Mouse (Mus musculus) kidney, postnatal 0 days (tissue): ENCODE results near the gene Fahd1. TPM values are rescaled to one million over a fixed set of nuclear protein-coding genes. Genes with fewer than 3 reads are reported as not detected.

Experiments
- ATAC-seq: fragments of 200-750 bp; cut with Nextera tagmentation; replicated peaks from 2 replicates; pipeline ENCODE4 v1.8.0; 2017; ENCODE audit warnings: low read depth, moderate number of reproducible peaks, moderate TSS enrichment, moderate library complexity; ENCODE audit not compliant: low FRiP score
- DNase-seq: peaks from one replicate; pipeline ENCODE4 v3.0.0-alpha.2; 2016; ENCODE audit warnings: low spot score
- H3K27ac ChIP-seq: fragments of 300-500 bp; sonication (generic); 2 replicates; pipeline ENCODE4 v1.5.1; 2014; ENCODE audit warnings: mild to moderate bottlenecking
- H3K27me3 ChIP-seq: fragments of 300-500 bp; sonication (generic); 2 replicates; pipeline ENCODE4 v1.6.1; 2014; ENCODE audit warnings: low read length, mixed read lengths; ENCODE audit not compliant: insufficient read depth
- H3K36me3 ChIP-seq: fragments of 300-500 bp; sonication (generic); 2 replicates; pipeline ENCODE4 v1.6.1; 2014; ENCODE audit warnings: low read length, mixed read lengths; ENCODE audit not compliant: insufficient read depth
- H3K4me1 ChIP-seq: fragments of 300-500 bp; sonication (generic); replicated peaks from 2 replicates; pipeline ENCODE4 v1.6.1; 2014; ENCODE audit warnings: antibody characterized with exemption, low read length, mixed read lengths; ENCODE audit not compliant: insufficient read depth
- H3K4me2 ChIP-seq: fragments of 300-500 bp; sonication (generic); 2 replicates; pipeline ENCODE4 v1.6.1; 2014; ENCODE audit warnings: mild to moderate bottlenecking, low read length, moderate library complexity, mixed read lengths
- H3K4me3 ChIP-seq: fragments of 300-500 bp; sonication (generic); replicated peaks from 2 replicates; pipeline ENCODE4 v1.5.1; 2014; ENCODE audit warnings: low read depth, low read length
- H3K9ac ChIP-seq: fragments of 300-500 bp; sonication (generic); 2 replicates; pipeline ENCODE4 v1.6.1; 2014; ENCODE audit warnings: low read depth, low read length
- H3K9me3 ChIP-seq: fragments of 300-500 bp; sonication (generic); replicated peaks from 2 replicates; pipeline ENCODE4 v1.6.1; 2016; ENCODE audit warnings: low read length, inconsistent platforms, mixed read lengths
- CTCF ChIP-seq: IDR thresholded peaks from 2 replicates; pipeline ENCODE4 v1.5.1; 2016; ENCODE audit warnings: antibody characterized with exemption, low read depth, mild to moderate bottlenecking, moderate library complexity
- WGBS: fragments of 180-500 bp; shearing (Covaris S2); extraction: QIAGEN DNeasy Blood & Tissue Kit; methylation state at CpG from one replicate; pipeline ENCODE4 v1.1.7; 2014; 5-methylcytosine and 5-hydroxymethylcytosine counted together
- polyA plus RNA-seq: library from polyadenylated mRNA; unstranded; fragments of >200 nt; fragmentation: Nextera tagmentation; extraction: Ambion mirVana; gene quantifications from 2 replicates; pipeline ENCODE4 v1.2.1, GENCODE M21; 2015

Gene Fahd1
- polyA plus RNA-seq, 1 experiment from 2014 or later = 88.0 TPM

DNA sequence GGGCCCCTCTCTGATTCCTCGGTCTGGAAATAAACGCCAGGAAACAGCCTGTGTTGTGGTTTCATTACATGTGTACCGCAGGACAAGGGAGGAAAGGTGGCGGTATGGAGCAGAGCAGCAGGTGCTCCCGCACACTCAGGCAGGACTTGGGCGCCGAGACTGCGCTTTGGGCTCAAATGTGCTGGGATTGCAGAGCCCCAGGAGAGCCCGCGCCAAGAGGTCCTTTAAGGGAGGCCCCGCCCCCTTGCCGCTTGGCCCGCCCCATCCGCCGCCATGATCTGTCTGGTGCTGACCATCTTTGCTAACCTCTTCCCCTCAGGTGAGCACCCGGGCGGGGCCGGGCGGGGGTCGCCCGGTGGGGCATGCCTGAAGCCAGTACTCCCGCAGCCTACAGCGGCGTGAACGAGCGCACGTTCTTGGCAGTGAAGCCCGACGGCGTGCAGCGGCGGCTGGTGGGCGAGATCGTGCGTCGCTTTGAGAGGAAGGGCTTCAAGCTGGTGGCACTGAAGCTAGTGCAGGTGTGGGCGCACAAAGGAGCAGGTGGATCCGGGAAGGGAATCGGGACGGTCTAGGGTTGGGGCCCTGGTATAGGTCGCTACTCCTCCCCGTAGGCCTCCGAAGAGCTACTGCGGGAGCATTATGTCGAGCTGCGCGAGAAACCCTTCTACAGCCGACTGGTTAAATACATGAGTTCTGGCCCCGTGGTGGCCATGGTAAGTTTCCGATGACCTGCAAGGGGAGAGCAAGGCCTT lies 46.3 kb upstream of the Fahd1 start, which contains the start of gene Nme3:
Gene Nme3, plus strand, starts transcription at position 260 of the 752 bp plus-strand sequence.
- peak within 1 kb of the TSS; percentile 93 for H3K9ac ChIP-seq
- WGBS = 1% methylated on average over 49 of the region's 50 CpGs
- peak within 1 kb of the TSS; percentile 89 for H3K27ac ChIP-seq
- TF ChIP-seq CTCF = peak; percentile 26; the same call in 1 of the 2 replicates
- peak within 1 kb of the TSS; percentile 95 for H3K4me2 ChIP-seq
- ATAC-seq (peak; percentile 67), DNase-seq (peak; percentile 86)
- H3K9me3 ChIP-seq = no peaks in the 10 kb centered on the region
- peaks cover 6% of the 10 kb centered on the region; the same call in 1 of the 2 replicates for H3K4me1 ChIP-seq
- peaks cover 48% of the 10 kb centered on the region for H3K36me3 ChIP-seq
- peak within 1 kb of the TSS; percentile 86 for H3K4me3 ChIP-seq
- no peaks in the 10 kb centered on the region for H3K27me3 ChIP-seq

DNA sequence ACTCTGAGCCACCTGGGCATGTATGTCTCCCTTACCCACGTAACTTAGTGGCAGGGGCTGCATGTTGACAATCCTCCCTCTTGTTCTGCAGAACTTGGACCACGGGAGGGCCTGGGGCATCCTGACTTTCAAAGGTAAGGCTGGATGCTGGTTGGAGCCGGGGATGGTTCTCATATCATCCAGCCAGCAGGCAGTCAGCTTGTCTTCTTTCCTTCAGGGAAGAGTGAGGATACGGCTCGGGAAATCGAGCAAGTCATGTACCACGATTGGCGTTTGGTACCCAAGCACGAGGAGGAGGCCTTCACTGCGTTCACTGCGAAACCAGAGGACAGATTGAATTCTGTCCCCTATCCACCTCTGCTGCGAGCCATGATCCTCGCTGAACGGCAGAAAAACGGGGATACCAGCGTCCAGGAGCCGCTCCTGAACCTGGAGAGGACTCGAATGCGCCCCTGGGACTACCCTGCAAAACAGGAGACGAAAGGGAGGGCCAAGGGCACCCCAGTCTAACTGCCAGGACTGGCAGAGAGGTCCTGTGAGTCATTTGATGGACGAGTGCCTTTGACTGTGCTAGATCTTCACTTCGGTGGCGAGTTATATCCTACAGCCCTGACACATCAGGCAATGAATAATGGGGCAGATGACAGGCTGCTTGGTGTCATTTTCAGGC lies 45.5 kb upstream of the Fahd1 start:
- DNase-seq (no peak), ATAC-seq (no peak; the same call in 1 of the 2 replicates)
- H3K9ac ChIP-seq = peak overlapping the region; percentile 93
- H3K27ac ChIP-seq = peak overlapping the region; percentile 89
- no peaks in the 10 kb centered on the region for H3K27me3 ChIP-seq
- H3K36me3 ChIP-seq = peaks cover 47% of the 10 kb centered on the region
- peak overlapping the region; percentile 95 for H3K4me2 ChIP-seq
- TF ChIP-seq CTCF = no peak
- peaks cover 6% of the 10 kb centered on the region; the same call in 1 of the 2 replicates for H3K4me1 ChIP-seq
- no peaks in the 10 kb centered on the region for H3K9me3 ChIP-seq
- WGBS = 6% methylated on average over 23 of the region's 23 CpGs
- peak overlapping the region; percentile 86 for H3K4me3 ChIP-seq

DNA sequence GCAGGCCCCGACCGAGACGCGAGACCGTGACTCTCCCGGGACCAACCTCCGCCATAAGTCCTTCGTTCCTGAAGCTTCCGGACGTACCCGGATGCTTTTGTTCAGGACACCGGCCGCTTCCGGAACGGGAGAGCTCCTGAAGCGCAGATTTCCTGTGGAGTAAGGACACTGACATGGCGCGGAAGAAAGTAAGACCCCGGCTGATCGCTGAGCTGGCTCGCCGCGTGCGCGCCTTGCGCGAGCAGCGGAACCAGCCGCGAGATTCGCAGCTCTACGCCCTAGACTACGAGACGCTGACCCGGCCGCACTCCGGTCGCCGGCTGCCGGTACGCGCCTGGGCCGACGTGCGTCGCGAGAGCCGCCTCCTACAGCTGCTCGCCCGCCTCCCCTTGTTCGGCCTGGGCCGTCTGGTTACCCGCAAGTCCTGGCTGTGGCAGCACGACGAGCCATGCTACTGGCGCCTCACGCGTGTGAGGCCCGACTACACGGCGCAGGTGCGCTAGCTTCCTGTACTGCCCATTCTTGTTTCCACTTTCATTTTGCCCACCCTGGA lies 44.9 kb upstream of the Fahd1 start, which contains the start of the genes Eme2 and Mrps34:
Gene Eme2, minus strand, starts transcription at position 93 of the 553 bp plus-strand sequence.
Gene Mrps34, plus strand, starts transcription at position 122 of the 553 bp plus-strand sequence.
- Histone ChIP-seq H3K27me3 (no peaks in the 10 kb centered on the region), H3K4me2 (peak within 1 kb of the TSS; percentile 95), H3K4me1 (peaks cover 6% of the 10 kb centered on the region; the same call in 1 of the 2 replicates), H3K36me3 (peaks cover 46% of the 10 kb centered on the region), H3K9ac (peak within 1 kb of the TSS; percentile 93), H3K4me3 (peak within 1 kb of the TSS; percentile 86), H3K9me3 (no peaks in the 10 kb centered on the region), H3K27ac (peak within 1 kb of the TSS; percentile 89)
- peak; percentile 93 for DNase-seq
- TF ChIP-seq CTCF = no peak
- ATAC-seq = peak; percentile 38
- under 1% methylated on average over 62 of the region's 62 CpGs for WGBS

DNA sequence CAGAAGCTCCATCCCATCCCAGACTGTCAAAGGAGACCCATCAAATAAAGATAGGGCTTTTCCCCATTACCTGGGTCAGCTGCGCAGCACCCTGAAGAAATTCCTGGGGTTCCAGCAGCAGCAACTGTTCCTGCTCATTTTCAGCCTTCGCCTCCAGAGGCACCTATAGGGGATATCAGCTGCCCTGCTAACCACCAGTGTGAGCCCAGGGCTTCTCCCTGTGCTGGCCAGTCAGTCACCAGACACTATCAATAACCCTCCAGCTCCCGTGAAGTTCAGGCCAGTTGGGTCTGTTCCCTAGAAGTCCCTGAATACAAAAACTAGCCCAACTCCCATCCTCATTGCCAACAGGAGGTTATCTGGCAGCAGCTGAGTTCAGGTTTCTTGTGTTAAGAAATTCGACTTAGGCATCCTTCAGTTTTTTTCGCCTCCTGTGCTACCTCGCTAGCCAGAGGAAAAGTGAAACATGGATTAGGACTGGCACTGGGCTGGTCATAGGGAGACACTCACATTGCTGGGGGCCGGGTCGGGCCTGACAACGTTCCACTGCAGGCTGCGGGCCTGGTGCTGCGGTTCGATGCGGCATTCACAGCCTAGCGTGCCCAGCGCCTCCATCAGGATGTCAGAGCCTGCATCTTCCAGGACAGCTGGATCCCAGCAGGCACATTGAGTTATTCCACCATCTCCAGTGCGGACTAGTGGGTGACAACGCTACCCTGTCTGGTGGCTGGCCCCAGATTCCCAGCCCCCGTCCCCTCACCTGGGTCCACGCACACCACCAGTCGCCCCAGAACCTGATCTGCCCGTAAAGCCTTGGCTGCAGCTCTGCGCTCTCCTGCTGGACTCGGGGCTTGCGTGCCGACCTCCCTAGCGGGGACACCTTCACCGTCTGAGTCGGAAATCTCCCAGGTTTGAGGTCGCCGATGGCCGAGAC lies 44.2 kb upstream of the Fahd1 start:
- H3K4me1 ChIP-seq = peaks cover 6% of the 10 kb centered on the region; the same call in 1 of the 2 replicates
- H3K4me3 ChIP-seq = peak overlapping the region; percentile 86
- peak overlapping the region; percentile 93 for H3K9ac ChIP-seq
- peak overlapping the region; percentile 95 for H3K4me2 ChIP-seq
- WGBS = 8% methylated on average over 31 of the region's 31 CpGs
- TF ChIP-seq CTCF = no peak
- no peaks in the 10 kb centered on the region for H3K9me3 ChIP-seq
- H3K27me3 ChIP-seq = no peaks in the 10 kb centered on the region
- DNase-seq (no peak), ATAC-seq (peak; percentile 2; the same call in 1 of the 2 replicates)
- peak overlapping the region; percentile 89 for H3K27ac ChIP-seq
- peaks cover 39% of the 10 kb centered on the region for H3K36me3 ChIP-seq

DNA sequence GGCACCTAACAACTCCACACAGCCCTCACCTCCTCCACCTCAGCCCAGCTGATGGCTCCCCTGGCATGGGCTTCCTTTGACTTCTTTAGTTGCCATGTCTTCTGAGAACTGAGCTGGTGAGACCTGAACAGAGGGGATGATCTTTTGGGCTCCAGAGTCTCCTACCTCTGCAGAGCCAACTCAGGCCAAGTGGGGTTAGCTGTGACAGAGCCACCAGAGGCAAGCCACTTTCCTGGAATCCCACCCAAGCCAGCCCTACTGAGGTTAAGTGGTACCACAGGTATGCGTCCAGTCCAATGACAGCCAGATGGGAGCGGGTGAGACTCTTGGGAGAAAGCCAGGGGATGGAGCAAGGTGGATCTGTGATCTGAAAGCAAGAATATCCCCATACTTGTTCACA lies 43.1 kb upstream of the Fahd1 start:
- no peak overlapping the region for H3K4me2 ChIP-seq
- peaks cover 6% of the 10 kb centered on the region; the same call in 1 of the 2 replicates for H3K4me1 ChIP-seq
- WGBS = 91% methylated on average over 2 of the region's 2 CpGs
- no peak overlapping the region for H3K4me3 ChIP-seq
- no peaks in the 10 kb centered on the region for H3K9me3 ChIP-seq
- ATAC-seq (no peak), DNase-seq (no peak)
- no peaks in the 10 kb centered on the region for H3K27me3 ChIP-seq
- no peak overlapping the region for H3K27ac ChIP-seq
- H3K9ac ChIP-seq = no peak overlapping the region
- no peak for TF ChIP-seq CTCF
- H3K36me3 ChIP-seq = peaks cover 30% of the 10 kb centered on the region
